Mouse (Mus musculus) testis, adult 2 months (tissue): ENCODE measurements around the gene Tgfbr2. TPM values are rescaled to one million over a fixed set of nuclear protein-coding genes. Genes with fewer than 3 reads are reported as not detected.

Source experiments
- H3K27ac ChIP-seq: fragments of 200-500 bp; 2 replicates; pipeline ENCODE4 v1.5.1; 2012; ENCODE audit warnings: low read depth, low read length; ENCODE audit not compliant: control insufficient read depth, insufficient read depth
- H3K27me3 ChIP-seq: fragments of 200-500 bp; 2 replicates; pipeline ENCODE4 v1.6.1; 2012; ENCODE audit warnings: mild to moderate bottlenecking, low read length, moderate library complexity; ENCODE audit not compliant: control insufficient read depth, insufficient read depth
- H3K36me3 ChIP-seq: fragments of 200-500 bp; 2 replicates; pipeline ENCODE4 v1.6.1; 2012; ENCODE audit warnings: mild to moderate bottlenecking, low read length; ENCODE audit not compliant: control insufficient read depth, insufficient read depth
- H3K4me1 ChIP-seq: fragments of 200-500 bp; 2 replicates; pipeline ENCODE4 v1.6.1; 2012; ENCODE audit warnings: low read length; ENCODE audit not compliant: control insufficient read depth, insufficient read depth
- H3K4me3 ChIP-seq: fragments of 200-500 bp; 2 replicates; pipeline ENCODE4 v1.5.1; 2012; ENCODE audit warnings: low read depth, mild to moderate bottlenecking, low read length, moderate library complexity, mixed read lengths; ENCODE audit not compliant: control insufficient read depth
- CTCF ChIP-seq: fragments of 200-500 bp; IDR thresholded peaks from 2 replicates; pipeline ENCODE4 v1.5.1; 2012; ENCODE audit warnings: low read depth, mild to moderate bottlenecking, inconsistent platforms, low read length, moderate library complexity; ENCODE audit not compliant: control insufficient read depth, insufficient read depth, insufficient replicate concordance
- POLR2A ChIP-seq: fragments of 200-500 bp; IDR thresholded peaks from 2 replicates; pipeline ENCODE4 v1.6.1; 2012; ENCODE audit warnings: low read depth, mild to moderate bottlenecking, inconsistent platforms, low read length, moderate library complexity; ENCODE audit not compliant: control insufficient read depth
- polyA plus RNA-seq: library from polyadenylated mRNA; depleted of rRNA; stranded (reverse); fragments of >200 nt; gene quantifications from 2 replicates; pipeline ENCODE4 v1.2.3, GENCODE M21; 2012; rRNA removed

Tgfbr2 gene
- 1.5 and 2.1 TPM in 2 replicates for polyA plus RNA-seq

GRCm38 (mm10) chr9:116174481-116175461 is at the start of gene Tgfbr2:
Tgfbr2 (minus strand) TSS chr9:116175360.
- H3K4me1 ChIP-seq, result peaks cover 3% of the 10 kb centered on the region
- TF ChIP-seq CTCF (no peak), POLR2A (no peak)
- peak within 1 kb of the TSS; percentile 45; the same call in 1 of the 2 replicates for H3K27ac ChIP-seq

GRCm38 (mm10) chr9:116223368-116223767 is 48.2 kb upstream of the Tgfbr2 start:
- Histone ChIP-seq H3K27ac (no peak overlapping the region), H3K4me1 (no peaks in the 10 kb centered on the region), H3K27me3 (no peaks in the 10 kb centered on the region), H3K4me3 (no peak overlapping the region), H3K36me3 (no peaks in the 10 kb centered on the region)
- TF ChIP-seq POLR2A, result no peak
- TF ChIP-seq CTCF, result no peak

More at GRCm38 (mm10) chr9:116174481-116175461, at the start of gene Tgfbr2:
- H3K36me3 ChIP-seq, result no peaks in the 10 kb centered on the region
- H3K27me3 ChIP-seq, result no peaks in the 10 kb centered on the region
- H3K4me3 ChIP-seq, result peak within 1 kb of the TSS; percentile 56

GRCm38 (mm10) chr9:116222643-116223042 is 47.5 kb upstream of the Tgfbr2 start:
- no peak overlapping the region for H3K4me3 ChIP-seq
- no peaks in the 10 kb centered on the region for H3K36me3 ChIP-seq
- TF ChIP-seq CTCF, result no peak
- TF ChIP-seq POLR2A, result no peak

GRCm38 (mm10) chr9:116222000-116222399 is 46.8 kb upstream of the Tgfbr2 start:
- H3K27ac ChIP-seq, result no peak overlapping the region
- no peaks in the 10 kb centered on the region for H3K36me3 ChIP-seq
- no peaks in the 10 kb centered on the region for H3K27me3 ChIP-seq
- H3K4me1 ChIP-seq, result no peaks in the 10 kb centered on the region
- TF ChIP-seq POLR2A (no peak), CTCF (no peak)
- no peak overlapping the region for H3K4me3 ChIP-seq

More at GRCm38 (mm10) chr9:116222643-116223042, 47.5 kb upstream of the Tgfbr2 start:
- Histone ChIP-seq H3K4me1 (no peaks in the 10 kb centered on the region), H3K27me3 (no peaks in the 10 kb centered on the region), H3K27ac (no peak overlapping the region)

GRCm38 (mm10) chr9:116221565-116221964 is 46.4 kb upstream of the Tgfbr2 start:
- no peaks in the 10 kb centered on the region for H3K4me1 ChIP-seq
- TF ChIP-seq POLR2A (no peak), CTCF (no peak)
- H3K27ac ChIP-seq, result no peak overlapping the region

GRCm38 (mm10) chr9:116220616-116221015 is 45.5 kb upstream of the Tgfbr2 start:
- Histone ChIP-seq H3K4me1 (no peaks in the 10 kb centered on the region), H3K27ac (no peak overlapping the region), H3K36me3 (no peaks in the 10 kb centered on the region), H3K4me3 (no peak overlapping the region), H3K27me3 (no peaks in the 10 kb centered on the region)
- TF ChIP-seq CTCF (no peak), POLR2A (no peak)

More at GRCm38 (mm10) chr9:116221565-116221964, 46.4 kb upstream of the Tgfbr2 start:
- no peak overlapping the region for H3K4me3 ChIP-seq
- no peaks in the 10 kb centered on the region for H3K27me3 ChIP-seq
- H3K36me3 ChIP-seq, result no peaks in the 10 kb centered on the region

GRCm38 (mm10) chr9:116220159-116220515 is 45.0 kb upstream of the Tgfbr2 start:
- Histone ChIP-seq H3K27me3 (no peaks in the 10 kb centered on the region), H3K36me3 (no peaks in the 10 kb centered on the region), H3K4me3 (no peak overlapping the region), H3K4me1 (no peaks in the 10 kb centered on the region), H3K27ac (no peak overlapping the region)
- no peak for TF ChIP-seq POLR2A
- no peak for TF ChIP-seq CTCF
